Mouse (Mus musculus) hematopoietic stem cell, adult 5-6 weeks (primary cell): ENCODE results near the gene Gm9513. TPM values are rescaled to one million over a fixed set of nuclear protein-coding genes. Genes with fewer than 3 reads are reported as not detected.

ENCODE experiments used
- ATAC-seq, 2 experiments: fragments of 125-278 bp in 1 of 2; replicated peaks in 1 of 2; 2 replicates each; pipeline ENCODE4 v1.8.0; 2016 to 2017; ENCODE audit warnings: inconsistent platforms in 2 of 2, mild to moderate bottlenecking in 2 of 2, moderate number of reproducible peaks in 2 of 2, low read depth in 1 of 2, moderate TSS enrichment in 1 of 2; ENCODE audit not compliant: low FRiP score in 2 of 2, poor library complexity in 2 of 2, severe bottlenecking in 2 of 2, insufficient read depth in 1 of 2, low TSS enrichment in 1 of 2
- total RNA-seq: library from RNA; stranded (forward); fragments of 172-1452, 232-1000 nt; gene quantifications from 2 replicates; pipeline ENCODE4 v1.2.3, GENCODE M21; 2017

The Gm9513 gene
- not detected in 2 replicates for total RNA-seq

GRCm38 (mm10) chr9:36475338-36475737, at the start of gene Gm9513:
Gm9513 (plus strand) TSS chr9:36475638.
- no peak for ATAC-seq

GRCm38 (mm10) chr9:36431584-36431983, 43.9 kb upstream of the Gm9513 start, which contains the start of gene Gm7257:
Gm7257 (plus strand) TSS chr9:36431884.
- no peak for ATAC-seq

DNA sequence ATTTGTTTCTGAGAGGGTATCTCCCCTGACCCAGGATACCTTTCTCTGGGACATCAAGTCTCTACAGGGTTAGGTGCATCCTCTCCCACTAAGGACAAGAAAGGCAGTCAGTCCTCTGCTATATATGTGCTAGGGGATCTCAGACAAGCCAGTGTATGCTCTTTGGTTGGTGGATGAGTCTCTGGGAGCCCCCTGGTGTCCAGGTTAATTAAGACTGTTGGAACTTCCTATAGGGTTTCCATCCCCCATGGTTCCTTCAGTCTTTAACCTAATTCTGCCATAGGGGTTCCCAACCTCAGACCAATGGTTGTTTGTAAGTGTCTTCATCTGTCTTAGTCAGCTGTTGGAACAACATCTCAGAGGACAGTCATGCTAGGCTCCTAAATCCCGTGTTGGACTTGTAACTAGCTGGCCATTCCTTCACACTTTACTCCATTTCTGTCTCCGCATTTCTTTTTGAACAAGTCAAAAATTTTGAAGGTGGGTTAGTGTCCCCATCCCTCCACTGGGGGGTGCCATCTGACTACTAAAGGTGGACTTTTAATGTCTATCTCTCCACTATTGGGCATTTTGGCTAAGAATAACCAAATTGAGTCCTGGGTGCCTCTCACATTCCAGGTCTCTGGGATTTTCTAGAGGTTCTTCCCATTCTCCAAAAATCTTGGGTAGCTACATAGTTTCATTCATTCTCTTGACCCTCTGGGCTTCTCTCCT, 40.2 kb upstream of the Gm9513 start:
- no peak for ATAC-seq

GRCm38 (mm10) chr9:36494501-36495220, 19.2 kb downstream of the Gm9513 start:
- no peak for ATAC-seq

GRCm38 (mm10) chr9:36495824-36496223, 20.4 kb downstream of the Gm9513 start:
- no peak for ATAC-seq

GRCm38 (mm10) chr9:36504211-36504610, 28.8 kb downstream of the Gm9513 start:
- ATAC-seq: no peak

Other genes with a start within 250 kb of the Gm9513 start
- gene Gm7257, start 43.8 kb upstream of the Gm9513 start, total RNA-seq: not detected in 2 replicates
- not detected in 2 replicates for gene Gm5615, start 66.3 kb downstream of the Gm9513 start, total RNA-seq
- not detected in 2 replicates for gene Gm17689, start 107.0 kb downstream of the Gm9513 start, total RNA-seq
- gene A630095E13Rik, start 167.7 kb downstream of the Gm9513 start, total RNA-seq: not detected in 2 replicates
- not detected in 2 replicates for gene Acrv1, start 217.6 kb downstream of the Gm9513 start, total RNA-seq